Mouse (Mus musculus) heart, postnatal 0 days (tissue): ENCODE results near the gene Rabgef1. TPM values are rescaled to one million over a fixed set of nuclear protein-coding genes. Genes with fewer than 3 reads are reported as not detected.

Experiments used
- ATAC-seq: fragments of 200-750 bp; cut with Nextera tagmentation; 2 replicates; pipeline ENCODE4 v1.8.0; 2017; ENCODE audit warnings: low read depth, moderate number of reproducible peaks, moderate library complexity; ENCODE audit not compliant: insufficient read depth
- DNase-seq: peaks from one replicate; pipeline ENCODE4 v3.0.0-alpha.2; 2016; ENCODE audit warnings: low spot score
- H3K27ac ChIP-seq: fragments of 300-500 bp; sonication (generic); 2 replicates; pipeline ENCODE4 v1.5.1; 2014; ENCODE audit warnings: low read depth, mild to moderate bottlenecking
- H3K27me3 ChIP-seq: fragments of 300-500 bp; sonication (generic); 2 replicates; pipeline ENCODE4 v1.6.1; 2014; ENCODE audit warnings: low read length, mixed read lengths; ENCODE audit not compliant: control insufficient read depth, insufficient read depth
- H3K36me3 ChIP-seq: fragments of 300-500 bp; sonication (generic); replicated peaks from 2 replicates; pipeline ENCODE4 v1.6.1; 2014; ENCODE audit warnings: low read length, mixed read lengths; ENCODE audit not compliant: control insufficient read depth, insufficient read depth
- H3K4me1 ChIP-seq: fragments of 300-500 bp; sonication (generic); 2 replicates; pipeline ENCODE4 v1.6.1; 2014; ENCODE audit warnings: antibody characterized with exemption; ENCODE audit not compliant: control insufficient read depth, insufficient read depth
- H3K4me2 ChIP-seq: fragments of 300-500 bp; sonication (generic); 2 replicates; pipeline ENCODE4 v1.6.1; 2014; ENCODE audit warnings: low read depth, mild to moderate bottlenecking, low read length, moderate library complexity
- H3K4me3 ChIP-seq: fragments of 300-500 bp; sonication (generic); 2 replicates; pipeline ENCODE4 v1.5.1; 2014; ENCODE audit warnings: low read depth, low read length
- H3K9ac ChIP-seq: fragments of 300-500 bp; sonication (generic); replicated peaks from 2 replicates; pipeline ENCODE4 v1.6.1; 2014; ENCODE audit warnings: low read depth, low read length, mixed read lengths
- H3K9me3 ChIP-seq: fragments of 300-500 bp; sonication (generic); replicated peaks from 2 replicates; pipeline ENCODE4 v1.6.1; 2016; ENCODE audit warnings: low read length; ENCODE audit not compliant: control insufficient read depth
- CTCF ChIP-seq: IDR thresholded peaks from 2 replicates; pipeline ENCODE4 v1.5.1; 2016; ENCODE audit warnings: antibody characterized with exemption, control low read depth, low read depth
- EP300 ChIP-seq: IDR thresholded peaks from 2 replicates; pipeline ENCODE4 v1.6.1; 2016; ENCODE audit warnings: antibody characterized with exemption, low read depth
- WGBS: fragments of 180-500 bp; shearing (Covaris S2); extraction: QIAGEN DNeasy Blood & Tissue Kit; methylation state at CpG from one replicate; pipeline ENCODE4 v1.1.7; 2014; 5-methylcytosine and 5-hydroxymethylcytosine counted together
- polyA plus RNA-seq: library from polyadenylated mRNA; unstranded; fragments of >200 nt; fragmentation: Nextera tagmentation; extraction: Ambion mirVana; gene quantifications from 2 replicates; pipeline ENCODE4 v1.2.1, GENCODE M21; 2015
- total RNA-seq: library from RNA; depleted of rRNA; stranded (reverse); fragments of >200 nt; gene quantifications from 2 replicates; pipeline ENCODE4 v1.2.3, GENCODE M21; 2014; ENCODE audit warnings: low replicate concordance

The Rabgef1 gene
- total and polyA plus RNA-seq, 2 experiments from 2014 or later: 16.7 to 17.5 TPM

GRCm38 (mm10) chr5:130222146-130223004, 50.8 kb downstream of the Rabgef1 start:
- TF ChIP-seq CTCF (peak; percentile 40), EP300 (no peak)
- Histone ChIP-seq H3K27ac (peak overlapping the region; percentile 82), H3K4me2 (peak overlapping the region; percentile 76), H3K9me3 (no peaks in the 10 kb centered on the region), H3K4me3 (peak overlapping the region; percentile 89), H3K4me1 (peaks cover 20% of the 10 kb centered on the region), H3K27me3 (no peaks in the 10 kb centered on the region), H3K36me3 (0 out of 2 replicates have a peak, but pooled peaks cover 11% of the 10 kb centered on the region), H3K9ac (peak overlapping the region; percentile 87)
- DNase-seq (peak; percentile 78), ATAC-seq (peak; percentile 90)
- under 1% methylated on average over 87 of the region's 88 CpGs for WGBS

- Histone ChIP-seq H3K4me1 (peaks cover 12% of the 10 kb centered on the region), H3K4me3 (no peak overlapping the region), H3K27ac (no peak overlapping the region), H3K9ac (0 out of 2 replicates have a peak overlapping the region, but pooled peaks have one; percentile 26), H3K9me3 (no peaks in the 10 kb centered on the region), H3K27me3 (no peaks in the 10 kb centered on the region), H3K4me2 (no peak overlapping the region), H3K36me3 (peaks cover 33% of the 10 kb centered on the region)
- ATAC-seq (no peak), DNase-seq (no peak)
- TF ChIP-seq CTCF (no peak), EP300 (no peak)
- WGBS: 83% methylated on average over 3 of the region's 3 CpGs
Observed at GRCm38 (mm10) chr5:130226790-130227189, 55.2 kb downstream of the Rabgef1 start.

- Histone ChIP-seq H3K36me3 (peaks cover 46% of the 10 kb centered on the region), H3K4me3 (no peak overlapping the region), H3K27ac (no peak overlapping the region), H3K4me2 (no peak overlapping the region), H3K9ac (no peak overlapping the region), H3K9me3 (no peaks in the 10 kb centered on the region), H3K4me1 (peaks cover 9% of the 10 kb centered on the region), H3K27me3 (no peaks in the 10 kb centered on the region)
- DNase-seq (no peak), ATAC-seq (no peak)
- TF ChIP-seq EP300 (no peak), CTCF (no peak)
- 73% methylated on average over 4 of the region's 4 CpGs for WGBS
Observed at GRCm38 (mm10) chr5:130228120-130228519, 56.5 kb downstream of the Rabgef1 start.

GRCm38 (mm10) chr5:130236302-130236701, 64.7 kb downstream of the Rabgef1 start:
- TF ChIP-seq CTCF: no peak
- no peak for TF ChIP-seq EP300
- H3K36me3 ChIP-seq: peaks cover 94% of the 10 kb centered on the region
- no peaks in the 10 kb centered on the region for H3K9me3 ChIP-seq
- H3K4me2 ChIP-seq: no peak overlapping the region
- DNase-seq: no peak
- no peaks in the 10 kb centered on the region for H3K4me1 ChIP-seq
- H3K9ac ChIP-seq: no peak overlapping the region
- no peak for ATAC-seq
- H3K4me3 ChIP-seq: no peak overlapping the region
- H3K27me3 ChIP-seq: no peaks in the 10 kb centered on the region
- 92% methylated on average over 8 of the region's 8 CpGs for WGBS
- H3K27ac ChIP-seq: no peak overlapping the region

GRCm38 (mm10) chr5:130239236-130239635, 67.6 kb downstream of the Rabgef1 start:
- WGBS: 89% methylated on average over 7 of the region's 7 CpGs
- no peak for TF ChIP-seq EP300
- no peak for TF ChIP-seq CTCF
- no peak for ATAC-seq

More at GRCm38 (mm10) chr5:130239236-130239635, 67.6 kb downstream of the Rabgef1 start:
- no peak overlapping the region for H3K4me2 ChIP-seq
- H3K36me3 ChIP-seq: peaks cover 89% of the 10 kb centered on the region
- H3K9me3 ChIP-seq: no peaks in the 10 kb centered on the region
- DNase-seq: no peak
- no peaks in the 10 kb centered on the region for H3K4me1 ChIP-seq
- no peak overlapping the region for H3K4me3 ChIP-seq
- H3K27ac ChIP-seq: no peak overlapping the region
- no peak overlapping the region for H3K9ac ChIP-seq
- H3K27me3 ChIP-seq: no peaks in the 10 kb centered on the region
